Mouse (Mus musculus): ENCODE data around the gene Plg. TPM values are rescaled to one million over a fixed set of nuclear protein-coding genes. Genes with fewer than 3 reads are reported as not detected.

Plg gene
- polyA plus RNA-seq, 1 experiment from 2014 or later = 6.5 TPM

DNA sequence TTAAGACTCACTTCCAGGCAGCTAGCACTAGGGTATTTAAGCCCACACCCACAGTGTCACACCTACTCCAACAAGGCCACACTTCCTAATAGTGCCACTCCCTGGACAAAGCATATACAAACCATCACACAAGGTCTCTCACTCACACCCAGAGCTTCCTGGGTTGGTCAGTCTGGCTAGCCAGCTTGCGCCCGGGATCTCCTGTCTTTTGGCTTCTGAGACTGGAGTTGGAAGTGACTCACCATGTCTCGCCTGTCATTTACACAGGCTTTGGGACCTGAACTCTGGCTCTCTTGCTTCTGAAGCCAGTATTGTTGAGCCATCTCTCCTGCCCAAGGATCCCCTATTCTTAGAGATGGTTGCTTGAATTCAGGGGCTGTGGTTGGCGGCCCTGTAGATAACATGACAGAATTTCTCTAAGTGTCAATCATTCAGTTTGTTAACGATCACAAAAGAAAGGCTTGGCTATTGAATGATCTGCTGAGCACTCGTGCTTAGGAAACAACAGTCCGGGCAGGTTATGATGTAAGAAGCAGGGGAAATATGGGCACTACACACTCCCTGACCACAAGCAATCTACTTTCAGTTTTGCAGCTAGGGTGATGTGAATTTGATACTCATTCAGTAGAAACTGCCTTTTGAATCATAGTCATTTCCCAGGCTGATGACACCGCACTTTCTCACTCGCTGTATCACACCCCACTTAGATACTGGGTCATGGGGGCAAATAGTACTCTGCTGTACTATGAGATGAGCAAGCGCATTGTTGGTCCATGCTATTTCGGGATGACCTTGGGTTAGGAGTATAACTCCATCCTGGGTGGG lies 14.6 kb upstream of the Plg start:
- Histone ChIP-seq H3K4me3 (ENCODE audit: low read length) (no peak overlapping the region), H3K4me1 (ENCODE audit: control insufficient read depth, insufficient read depth, low read length) (no peaks in the 10 kb centered on the region), H3K27me3 (replicated peaks; ENCODE audit: control insufficient read depth, insufficient read depth, low read length) (no peaks in the 10 kb centered on the region), H3K36me3 (ENCODE audit: control insufficient read depth, insufficient read depth, low read length) (no peaks in the 10 kb centered on the region), H3K9ac (ENCODE audit: low read depth, low read length) (no peak overlapping the region), H3K9me3 (ENCODE audit: control insufficient read depth, low read length) (no peaks in the 10 kb centered on the region), H3K4me2 (ENCODE audit: low read depth, low read length) (no peak overlapping the region), H3K27ac (ENCODE audit: low read length) (no peak overlapping the region)
- ATAC-seq = no peak
- 83% methylated on average over 11 of the region's 11 CpGs for WGBS

DNA sequence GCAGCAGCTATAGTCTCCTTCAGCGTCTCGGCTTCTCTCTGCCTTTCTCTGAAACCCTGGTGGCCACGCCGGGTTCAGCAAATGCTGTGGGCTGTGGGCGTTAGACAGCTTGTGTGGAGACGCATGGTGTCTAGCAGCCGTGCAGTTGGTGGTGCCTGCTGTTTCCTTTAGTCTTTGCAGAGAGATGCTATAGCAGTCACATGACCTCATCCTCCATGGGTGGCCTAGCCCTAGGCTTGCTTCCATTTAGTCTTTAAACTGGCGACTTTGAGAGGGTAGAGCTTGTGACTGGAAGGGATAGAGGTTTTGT lies 14.0 kb upstream of the Plg start:
- Histone ChIP-seq H3K4me1 (ENCODE audit: control insufficient read depth, insufficient read depth, low read length) (no peaks in the 10 kb centered on the region), H3K36me3 (ENCODE audit: control insufficient read depth, insufficient read depth, low read length) (no peaks in the 10 kb centered on the region), H3K4me2 (ENCODE audit: low read depth, low read length) (no peak overlapping the region), H3K27ac (ENCODE audit: low read length) (no peak overlapping the region), H3K9ac (ENCODE audit: low read depth, low read length) (no peak overlapping the region), H3K9me3 (ENCODE audit: control insufficient read depth, low read length) (no peaks in the 10 kb centered on the region), H3K4me3 (ENCODE audit: low read length) (no peak overlapping the region), H3K27me3 (replicated peaks; ENCODE audit: control insufficient read depth, insufficient read depth, low read length) (no peaks in the 10 kb centered on the region)
- no peak for ATAC-seq
- 62% methylated on average over 8 of the region's 8 CpGs for WGBS

DNA sequence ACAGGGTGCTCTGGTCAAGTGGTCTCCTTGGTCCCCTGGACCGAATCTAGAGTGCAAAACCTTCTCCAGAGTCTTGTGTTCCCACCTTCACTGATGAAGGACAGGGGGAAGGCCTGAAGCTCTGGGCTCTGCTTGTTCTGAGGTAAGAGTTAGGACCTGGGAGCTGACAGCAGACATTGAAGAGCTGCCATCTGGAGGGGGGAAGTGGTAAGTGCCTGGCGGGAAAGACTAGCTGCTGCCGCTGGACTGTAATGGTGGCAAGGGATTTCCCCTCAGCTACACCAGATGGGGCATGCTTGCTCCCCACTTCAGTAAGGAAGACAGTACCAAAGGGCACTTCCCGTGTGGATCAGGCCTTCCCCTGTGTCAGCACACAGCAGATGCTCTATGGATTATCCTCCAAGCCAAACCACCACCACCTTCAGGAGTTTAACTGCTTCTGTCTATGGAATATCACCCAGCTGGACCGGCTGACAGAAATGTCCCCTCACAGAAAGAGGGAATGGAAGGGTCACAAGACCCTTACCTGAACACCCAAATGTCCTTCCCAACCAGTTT lies 11.0 kb upstream of the Plg start:
- no peak overlapping the region for H3K4me3 ChIP-seq (ENCODE audit: low read length)
- no peak overlapping the region for H3K4me2 ChIP-seq (ENCODE audit: low read depth, low read length)
- H3K4me1 ChIP-seq (ENCODE audit: control insufficient read depth, insufficient read depth, low read length) = peaks cover 11% of the 10 kb centered on the region; the same call in 1 of the 2 replicates
- H3K9ac ChIP-seq (ENCODE audit: low read depth, low read length) = no peak overlapping the region
- no peak overlapping the region for H3K27ac ChIP-seq (ENCODE audit: low read length)
- H3K9me3 ChIP-seq (ENCODE audit: control insufficient read depth, low read length) = no peaks in the 10 kb centered on the region
- ATAC-seq = peak; percentile 53; the same call in 1 of the 2 replicates
- WGBS = 41% methylated on average over 5 of the region's 5 CpGs
- no peaks in the 10 kb centered on the region for H3K36me3 ChIP-seq (ENCODE audit: control insufficient read depth, insufficient read depth, low read length)
- no peaks in the 10 kb centered on the region for H3K27me3 ChIP-seq (replicated peaks; ENCODE audit: control insufficient read depth, insufficient read depth, low read length)

DNA sequence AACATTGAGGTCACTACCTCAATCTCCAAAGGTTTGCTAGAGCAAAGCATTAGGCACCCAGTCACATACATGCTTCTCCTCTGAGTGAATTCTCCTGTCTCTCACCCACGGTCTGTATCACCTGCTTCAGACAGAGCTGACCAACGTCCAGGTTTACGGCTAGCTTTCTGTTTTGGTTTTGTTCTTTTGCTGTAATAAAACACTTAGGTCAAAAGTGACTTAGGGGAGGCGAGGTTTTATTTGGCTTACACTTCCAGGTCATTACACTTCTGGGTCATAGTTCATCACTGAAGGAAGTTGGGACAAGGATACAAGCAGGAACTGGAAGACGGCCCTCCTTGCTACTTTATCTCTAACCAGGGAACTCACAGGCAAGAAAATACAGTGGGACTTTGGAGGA lies 9.0 kb upstream of the Plg start:
- peaks cover 12% of the 10 kb centered on the region; the same call in 1 of the 2 replicates for H3K4me1 ChIP-seq (ENCODE audit: control insufficient read depth, insufficient read depth, low read length)
- H3K4me3 ChIP-seq (ENCODE audit: low read length) = no peak overlapping the region
- WGBS = 39% methylated on average over 5 of the region's 5 CpGs
- no peaks in the 10 kb centered on the region for H3K36me3 ChIP-seq (ENCODE audit: control insufficient read depth, insufficient read depth, low read length)
- peak; percentile 40; the same call in 1 of the 2 replicates for ATAC-seq
- H3K9me3 ChIP-seq (ENCODE audit: control insufficient read depth, low read length) = no peaks in the 10 kb centered on the region
- H3K27ac ChIP-seq (ENCODE audit: low read length) = 0 out of 2 replicates have a peak overlapping the region, but pooled peaks have one; percentile 19
- no peak overlapping the region for H3K4me2 ChIP-seq (ENCODE audit: low read depth, low read length)
- no peak overlapping the region for H3K9ac ChIP-seq (ENCODE audit: low read depth, low read length)
- no peaks in the 10 kb centered on the region for H3K27me3 ChIP-seq (replicated peaks; ENCODE audit: control insufficient read depth, insufficient read depth, low read length)

DNA sequence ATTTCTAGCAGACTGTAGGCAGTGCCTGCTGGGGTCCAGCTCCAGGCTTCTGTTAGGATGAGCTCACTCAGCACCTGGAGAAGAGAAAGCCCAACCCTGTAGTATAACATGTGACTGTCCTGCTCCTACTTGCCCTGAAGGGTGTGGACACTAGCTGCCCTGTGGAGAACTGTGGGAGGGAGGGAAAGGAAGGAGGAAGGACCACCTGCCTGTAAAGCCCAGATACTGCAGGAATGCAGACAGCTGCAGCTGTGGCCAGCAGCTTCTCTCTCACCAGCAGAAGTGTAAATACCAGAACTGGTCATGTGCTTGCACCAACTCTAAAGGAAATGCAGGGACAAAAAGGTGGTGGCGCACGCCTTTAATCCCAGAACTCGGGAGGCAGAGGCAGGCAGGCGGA lies 8.1 kb upstream of the Plg start:
- peak; percentile 54 for ATAC-seq
- WGBS = 57% methylated on average over 4 of the region's 4 CpGs
- no peak overlapping the region for H3K9ac ChIP-seq (ENCODE audit: low read depth, low read length)
- H3K27ac ChIP-seq (ENCODE audit: low read length) = no peak overlapping the region
- peaks cover 12% of the 10 kb centered on the region; the same call in 1 of the 2 replicates for H3K4me1 ChIP-seq (ENCODE audit: control insufficient read depth, insufficient read depth, low read length)
- H3K36me3 ChIP-seq (ENCODE audit: control insufficient read depth, insufficient read depth, low read length) = no peaks in the 10 kb centered on the region
- H3K4me3 ChIP-seq (ENCODE audit: low read length) = no peak overlapping the region
- H3K9me3 ChIP-seq (ENCODE audit: control insufficient read depth, low read length) = no peaks in the 10 kb centered on the region
- no peak overlapping the region for H3K4me2 ChIP-seq (ENCODE audit: low read depth, low read length)
- no peaks in the 10 kb centered on the region for H3K27me3 ChIP-seq (replicated peaks; ENCODE audit: control insufficient read depth, insufficient read depth, low read length)

DNA sequence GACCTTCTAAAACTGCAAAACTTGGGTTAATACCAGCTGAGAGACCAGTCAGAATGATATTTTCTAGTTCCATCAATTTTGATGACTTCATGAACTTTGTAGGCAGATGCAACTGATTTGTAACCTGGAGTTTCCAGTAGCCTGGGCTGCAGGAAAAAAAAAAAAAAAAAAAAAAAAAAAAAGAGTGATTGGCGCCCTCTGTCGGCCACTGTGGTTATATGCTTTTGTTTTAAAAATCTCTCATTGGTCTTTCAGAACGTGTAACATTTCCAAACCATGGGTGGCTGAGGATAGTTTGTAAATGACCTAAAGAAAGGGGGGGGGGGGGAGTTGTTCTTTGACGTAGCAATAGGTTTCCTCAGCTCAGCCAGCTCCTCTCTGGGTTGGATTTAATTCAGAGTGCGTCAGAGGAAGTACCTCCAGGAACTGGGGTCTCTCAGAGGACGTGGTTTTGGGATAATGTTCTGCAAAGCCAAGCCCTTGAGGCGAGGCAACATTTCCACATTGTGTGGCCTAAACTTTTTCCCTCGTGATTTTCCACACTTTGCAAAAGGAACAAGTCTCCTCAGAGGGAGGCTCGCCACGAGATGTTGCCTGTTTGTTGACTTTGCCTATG lies 7.0 kb upstream of the Plg start:
- 35% methylated on average over 10 of the region's 10 CpGs for WGBS

DNA sequence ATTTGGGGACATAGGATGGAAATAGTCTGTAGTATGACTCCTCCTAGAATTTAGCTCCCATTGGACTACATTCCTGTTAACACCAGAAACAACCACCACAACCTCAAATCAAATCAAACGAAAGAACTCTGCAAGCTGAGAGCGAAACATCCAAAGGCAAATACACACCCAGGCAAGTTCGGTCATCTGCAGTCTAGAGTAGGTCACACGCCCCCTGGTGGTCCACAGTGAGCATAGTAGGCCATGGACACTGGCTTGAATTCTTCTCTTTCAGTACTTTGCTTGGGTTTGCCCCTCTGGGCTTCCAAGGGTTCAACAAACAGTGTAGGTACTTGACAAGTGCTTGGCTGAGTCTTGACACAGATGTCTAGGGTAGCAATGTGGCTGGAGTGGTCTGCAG lies 6.4 kb upstream of the Plg start:
- Histone ChIP-seq H3K4me3 (ENCODE audit: low read length) (no peak overlapping the region), H3K36me3 (ENCODE audit: control insufficient read depth, insufficient read depth, low read length) (no peaks in the 10 kb centered on the region), H3K27me3 (replicated peaks; ENCODE audit: control insufficient read depth, insufficient read depth, low read length) (no peaks in the 10 kb centered on the region), H3K9me3 (ENCODE audit: control insufficient read depth, low read length) (no peaks in the 10 kb centered on the region), H3K4me1 (ENCODE audit: control insufficient read depth, insufficient read depth, low read length) (peaks cover 12% of the 10 kb centered on the region; the same call in 1 of the 2 replicates), H3K9ac (ENCODE audit: low read depth, low read length) (no peak overlapping the region), H3K4me2 (ENCODE audit: low read depth, low read length) (no peak overlapping the region), H3K27ac (ENCODE audit: low read length) (no peak overlapping the region)
- 24% methylated on average over 4 of the region's 4 CpGs for WGBS
- ATAC-seq = no peak

More for the DNA sequence above, 7.0 kb upstream of the Plg start:
- Histone ChIP-seq H3K9ac (ENCODE audit: low read depth, low read length) (no peak overlapping the region), H3K4me1 (ENCODE audit: control insufficient read depth, insufficient read depth, low read length) (peaks cover 12% of the 10 kb centered on the region; the same call in 1 of the 2 replicates), H3K36me3 (ENCODE audit: control insufficient read depth, insufficient read depth, low read length) (no peaks in the 10 kb centered on the region), H3K4me2 (ENCODE audit: low read depth, low read length) (0 out of 2 replicates have a peak overlapping the region, but pooled peaks have one; percentile 2), H3K27ac (ENCODE audit: low read length) (no peak overlapping the region), H3K9me3 (ENCODE audit: control insufficient read depth, low read length) (no peaks in the 10 kb centered on the region), H3K4me3 (ENCODE audit: low read length) (no peak overlapping the region), H3K27me3 (replicated peaks; ENCODE audit: control insufficient read depth, insufficient read depth, low read length) (no peaks in the 10 kb centered on the region)
- ATAC-seq = no peak

DNA sequence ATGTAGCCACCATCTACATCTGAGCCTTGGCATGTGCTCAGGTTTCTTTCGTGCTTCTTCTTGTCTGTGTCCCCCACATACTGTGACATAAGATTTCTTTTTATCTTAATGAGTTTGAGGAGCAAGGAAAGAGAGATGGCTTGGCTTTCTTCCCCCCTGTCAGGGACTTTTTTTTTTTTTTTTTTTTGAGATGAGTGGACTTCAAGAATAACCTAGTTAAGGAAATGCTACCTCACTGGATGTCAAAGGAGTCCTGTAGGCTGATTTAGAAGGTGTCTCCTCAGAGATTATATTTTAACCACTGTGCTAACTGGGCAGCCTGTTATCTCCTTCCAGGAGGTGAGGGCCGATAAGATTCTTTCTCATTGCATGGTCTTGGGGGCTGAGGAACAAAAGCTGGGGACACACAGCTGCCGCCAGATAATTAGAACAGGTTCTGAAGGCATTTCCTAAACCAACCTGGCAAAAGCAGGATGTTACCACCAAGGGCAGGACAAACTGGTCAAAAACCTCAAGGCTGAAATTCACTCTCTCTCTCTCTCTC lies 4.7 kb upstream of the Plg start:
- Histone ChIP-seq H3K4me2 (ENCODE audit: low read depth, low read length) (no peak overlapping the region), H3K9me3 (ENCODE audit: control insufficient read depth, low read length) (no peaks in the 10 kb centered on the region), H3K4me3 (ENCODE audit: low read length) (no peak overlapping the region), H3K4me1 (ENCODE audit: control insufficient read depth, insufficient read depth, low read length) (peaks cover 12% of the 10 kb centered on the region; the same call in 1 of the 2 replicates), H3K9ac (ENCODE audit: low read depth, low read length) (no peak overlapping the region), H3K27ac (ENCODE audit: low read length) (no peak overlapping the region), H3K36me3 (ENCODE audit: control insufficient read depth, insufficient read depth, low read length) (no peaks in the 10 kb centered on the region), H3K27me3 (replicated peaks; ENCODE audit: control insufficient read depth, insufficient read depth, low read length) (no peaks in the 10 kb centered on the region)
- ATAC-seq = no peak
- 45% methylated on average over 3 of the region's 3 CpGs for WGBS

DNA sequence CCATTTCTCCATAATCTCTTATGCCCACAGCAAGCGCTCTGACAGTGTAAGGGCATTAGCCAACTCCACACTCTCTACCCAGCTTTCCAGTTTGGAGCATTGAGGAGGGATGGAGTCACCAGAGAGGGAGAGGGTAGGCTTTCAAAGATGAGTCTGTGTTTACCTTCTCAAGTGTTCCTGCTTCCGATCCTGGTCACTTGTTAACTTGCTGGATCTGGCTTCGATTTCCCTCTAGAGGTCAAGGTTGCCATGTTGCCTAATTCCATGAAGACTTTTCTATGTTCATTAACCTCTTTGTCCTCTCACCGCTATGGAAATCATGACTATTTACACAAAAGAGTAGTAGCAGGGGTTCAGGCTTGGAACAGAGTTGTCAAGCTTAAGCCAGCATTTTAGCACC lies 1.9 kb downstream of the Plg start:
- no peaks in the 10 kb centered on the region for H3K27me3 ChIP-seq (replicated peaks; ENCODE audit: control insufficient read depth, insufficient read depth, low read length)
- H3K36me3 ChIP-seq (ENCODE audit: control insufficient read depth, insufficient read depth, low read length) = no peaks in the 10 kb centered on the region
- no peak overlapping the region for H3K4me2 ChIP-seq (ENCODE audit: low read depth, low read length)
- 80% methylated on average over 4 of the region's 4 CpGs for WGBS
- no peak overlapping the region for H3K27ac ChIP-seq (ENCODE audit: low read length)
- no peak overlapping the region for H3K4me3 ChIP-seq (ENCODE audit: low read length)
- no peaks in the 10 kb centered on the region for H3K9me3 ChIP-seq (ENCODE audit: control insufficient read depth, low read length)
- no peak overlapping the region for H3K9ac ChIP-seq (ENCODE audit: low read depth, low read length)
- peaks cover 4% of the 10 kb centered on the region; the same call in 1 of the 2 replicates for H3K4me1 ChIP-seq (ENCODE audit: control insufficient read depth, insufficient read depth, low read length)
- no peak for ATAC-seq

Data from intestine, embryonic 16.5 days (tissue).